Mouse (Mus musculus): ENCODE measurements around the gene Fam162b. TPM values are rescaled to one million over a fixed set of nuclear protein-coding genes. Genes with fewer than 3 reads are reported as not detected.

Fam162b gene
- total RNA-seq, 2 experiments from 2014 or later, result 0.45 TPM; not detected in 1

Other genes with a start within 250 kb of the Fam162b start
- 1 to 10 TPM in 1 of 2 experiments, under 1 TPM in 1; 0.63 to 1.0 TPM for gene Gm49339, start 109.9 kb downstream of the Fam162b start, total RNA-seq (2021)
- 1 to 10 TPM in 1 of 2 experiments, under 1 TPM in 1; 0.64 to 1.4 TPM for gene Lilr4b, start 109.9 kb downstream of the Fam162b start, total RNA-seq (2021)
- gene Lilrb4a, start 99.6 kb downstream of the Fam162b start, total RNA-seq (2021), result 1 to 10 TPM; 1.7 to 3.3 TPM
- not detected for gene Gprc6a, start 40.9 kb upstream of the Fam162b start, total RNA-seq (2021)
- not detected for gene Rfx6, start 87.2 kb upstream of the Fam162b start, total RNA-seq (2021)